Mouse (Mus musculus) myocyte (in vitro differentiated cells): Measurements from ENCODE around the gene Mipol1.

Experiments used
- CEBPB ChIP-seq: IDR thresholded peaks from 2 replicates; pipeline ENCODE4 v1.6.1; 2011; ENCODE audit warnings: mild to moderate bottlenecking, moderate library complexity; ENCODE audit not compliant: poor library complexity, insufficient read depth, severe bottlenecking
- E2F4 ChIP-seq: IDR thresholded peaks from one replicate; pipeline ENCODE4 v1.6.1; 2011; ENCODE audit warnings: mild to moderate bottlenecking, control low read depth, moderate library complexity; ENCODE audit not compliant: insufficient read depth
- MAX ChIP-seq: IDR thresholded peaks from one replicate; pipeline ENCODE4 v1.6.1; 2011; ENCODE audit warnings: low read depth, mild to moderate bottlenecking, control low read depth
- POLR2A ChIP-seq: IDR thresholded peaks from one replicate; pipeline ENCODE4 v1.6.1; 2011; ENCODE audit warnings: low read depth, mild to moderate bottlenecking, control low read depth, moderate library complexity; ENCODE audit not compliant: insufficient read length
- POLR2AphosphoS2 ChIP-seq: IDR thresholded peaks from one replicate; pipeline ENCODE4 v1.6.1; 2011; ENCODE audit warnings: low read depth, control low read depth; ENCODE audit not compliant: insufficient read length
- SRF ChIP-seq: IDR thresholded peaks from one replicate; pipeline ENCODE4 v1.6.1; 2011; ENCODE audit warnings: low read depth; ENCODE audit not compliant: control insufficient read depth, insufficient read length
- TCF3 ChIP-seq: IDR thresholded peaks from one replicate; pipeline ENCODE4 v1.6.1; 2011; ENCODE audit warnings: low read depth, control low read depth; ENCODE audit not compliant: insufficient read length
- USF1 ChIP-seq: IDR thresholded peaks from one replicate; pipeline ENCODE4 v1.6.1; 2011; ENCODE audit warnings: low read depth, mild to moderate bottlenecking, control low read depth, moderate library complexity

- TF ChIP-seq POLR2A (no peak), CEBPB (no peak), USF1 (no peak), SRF (no peak), POLR2AphosphoS2 (no peak), MAX (no peak), TCF3 (no peak), E2F4 (no peak)
Measured at GRCm38 (mm10) chr12:57197363-57198026, 32.7 kb upstream of the Mipol1 start, which contains the start of gene Slc25a21.
